Mouse (Mus musculus) lung, embryonic 16.5 days (tissue): ENCODE results near the gene Fam57b. TPM values are rescaled to one million over a fixed set of nuclear protein-coding genes. Genes with fewer than 3 reads are reported as not detected.

ENCODE experiments used
- ATAC-seq: fragments of 200-750 bp; cut with Nextera tagmentation; 2 replicates; pipeline ENCODE4 v1.8.0; 2017; ENCODE audit warnings: low read depth, mild to moderate bottlenecking, moderate library complexity
- H3K27ac ChIP-seq: fragments of 300-500 bp; sonication (generic); 2 replicates; pipeline ENCODE4 v1.5.1; 2014; ENCODE audit warnings: mild to moderate bottlenecking, control low read depth, low read length
- H3K27me3 ChIP-seq: fragments of 300-500 bp; sonication (generic); 2 replicates; pipeline ENCODE4 v1.6.1; 2014; ENCODE audit warnings: low read depth, low read length, mixed read lengths; ENCODE audit not compliant: control insufficient read depth, insufficient read depth
- H3K36me3 ChIP-seq: fragments of 300-500 bp; sonication (generic); 2 replicates; pipeline ENCODE4 v1.6.1; 2014; ENCODE audit warnings: low read length; ENCODE audit not compliant: control insufficient read depth, insufficient read depth
- H3K4me1 ChIP-seq: fragments of 300-500 bp; sonication (generic); replicated peaks from 2 replicates; pipeline ENCODE4 v1.6.1; 2014; ENCODE audit warnings: low read length, mixed read lengths; ENCODE audit not compliant: control insufficient read depth, insufficient read depth
- H3K4me2 ChIP-seq: fragments of 300-500 bp; sonication (generic); 2 replicates; pipeline ENCODE4 v1.6.1; 2014; ENCODE audit warnings: low read depth, low read length, control low read depth
- H3K4me3 ChIP-seq: fragments of 300-500 bp; sonication (generic); 2 replicates; pipeline ENCODE4 v1.5.1; 2014; ENCODE audit warnings: mild to moderate bottlenecking, low read length, control low read depth
- H3K9ac ChIP-seq: fragments of 300-500 bp; sonication (generic); 2 replicates; pipeline ENCODE4 v1.6.1; 2014; ENCODE audit warnings: low read length, control low read depth
- H3K9me3 ChIP-seq: fragments of 300-500 bp; sonication (generic); 2 replicates; pipeline ENCODE4 v1.6.1; 2016; ENCODE audit warnings: low read length; ENCODE audit not compliant: control insufficient read depth
- WGBS: fragments of 180-500 bp; shearing (Covaris S2); extraction: QIAGEN DNeasy Blood & Tissue Kit; methylation state at CpG from one replicate; pipeline ENCODE4 v1.1.7; 2014; 5-methylcytosine and 5-hydroxymethylcytosine counted together
- polyA plus RNA-seq: library from polyadenylated mRNA; unstranded; fragments of >200 nt; fragmentation: Nextera tagmentation; extraction: Ambion mirVana; gene quantifications from 2 replicates; pipeline ENCODE4 v1.2.1, GENCODE M21; 2015

Gene Fam57b
- polyA plus RNA-seq = 0.36 and 0.38 TPM in 2 replicates

GRCm38 (mm10) chr7:126797411-126798126 lies at the start of gene Fam57b:
Fam57b (plus strand) TSS chr7:126797668.
- no peak for ATAC-seq
- no peaks in the 10 kb centered on the region for H3K27me3 ChIP-seq
- no peaks in the 10 kb centered on the region for H3K9me3 ChIP-seq
- H3K4me1 ChIP-seq = peaks cover 30% of the 10 kb centered on the region
- H3K9ac ChIP-seq = peak within 1 kb of the TSS; percentile 86
- peak within 1 kb of the TSS; percentile 88 for H3K4me2 ChIP-seq
- peak within 1 kb of the TSS; percentile 74 for H3K4me3 ChIP-seq
- H3K36me3 ChIP-seq = peaks cover 24% of the 10 kb centered on the region
- peak within 1 kb of the TSS; percentile 87 for H3K27ac ChIP-seq
- WGBS = 20% methylated on average over 21 of the region's 21 CpGs

GRCm38 (mm10) chr7:126748824-126749223 lies 48.6 kb upstream of the Fam57b start:
- no peaks in the 10 kb centered on the region for H3K36me3 ChIP-seq
- no peaks in the 10 kb centered on the region; the same call in 1 of the 2 replicates for H3K4me1 ChIP-seq
- H3K9me3 ChIP-seq = no peaks in the 10 kb centered on the region
- 58% methylated on average over 7 of the region's 7 CpGs for WGBS
- no peak overlapping the region for H3K9ac ChIP-seq
- no peaks in the 10 kb centered on the region for H3K27me3 ChIP-seq
- H3K4me2 ChIP-seq = no peak overlapping the region
- no peak overlapping the region for H3K4me3 ChIP-seq
- ATAC-seq = no peak
- H3K27ac ChIP-seq = 0 out of 2 replicates have a peak overlapping the region, but pooled peaks have one; percentile 16

DNA sequence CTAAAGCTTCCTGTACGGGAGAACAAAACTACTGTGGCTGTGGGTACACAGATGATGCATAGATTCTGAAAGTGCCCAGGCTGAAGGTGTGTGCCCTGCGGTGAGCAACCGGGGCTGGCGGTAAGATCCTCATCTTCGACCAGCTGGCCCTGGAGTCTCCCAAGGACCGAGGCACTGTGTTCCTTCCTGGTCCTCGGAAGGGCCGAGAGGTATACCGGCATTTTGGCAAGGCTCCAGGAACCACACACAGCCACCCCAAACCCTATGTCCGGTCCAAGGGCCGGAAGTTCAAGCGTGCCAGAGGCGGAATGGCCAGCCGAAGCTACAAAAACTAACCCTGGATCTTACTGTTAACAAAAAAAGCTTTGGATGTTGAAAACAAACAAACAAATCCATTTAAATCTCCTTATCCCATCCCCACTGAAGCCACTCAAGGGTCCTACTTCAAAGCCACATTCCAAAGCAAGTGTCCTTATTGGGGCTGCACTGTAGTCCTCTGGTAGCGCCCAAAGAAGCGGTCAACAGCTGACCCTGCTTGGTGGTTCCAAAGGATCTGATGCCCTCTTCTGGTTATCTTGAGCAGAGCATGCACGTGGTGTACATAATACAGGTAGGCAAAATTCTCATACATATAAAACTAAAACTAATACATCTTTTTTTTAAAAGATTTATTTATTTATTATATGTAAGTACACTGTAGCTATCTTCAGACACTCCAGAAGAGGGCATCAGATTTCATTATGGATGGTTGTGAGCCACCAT lies 47.7 kb upstream of the Fam57b start:
- H3K4me1 ChIP-seq = no peaks in the 10 kb centered on the region; the same call in 1 of the 2 replicates
- H3K27me3 ChIP-seq = no peaks in the 10 kb centered on the region
- no peak overlapping the region for H3K4me3 ChIP-seq
- no peak overlapping the region for H3K27ac ChIP-seq
- H3K9me3 ChIP-seq = no peaks in the 10 kb centered on the region
- no peak overlapping the region for H3K4me2 ChIP-seq
- H3K9ac ChIP-seq = no peak overlapping the region
- 83% methylated on average over 17 of the region's 17 CpGs for WGBS
- no peak for ATAC-seq
- no peaks in the 10 kb centered on the region for H3K36me3 ChIP-seq

DNA sequence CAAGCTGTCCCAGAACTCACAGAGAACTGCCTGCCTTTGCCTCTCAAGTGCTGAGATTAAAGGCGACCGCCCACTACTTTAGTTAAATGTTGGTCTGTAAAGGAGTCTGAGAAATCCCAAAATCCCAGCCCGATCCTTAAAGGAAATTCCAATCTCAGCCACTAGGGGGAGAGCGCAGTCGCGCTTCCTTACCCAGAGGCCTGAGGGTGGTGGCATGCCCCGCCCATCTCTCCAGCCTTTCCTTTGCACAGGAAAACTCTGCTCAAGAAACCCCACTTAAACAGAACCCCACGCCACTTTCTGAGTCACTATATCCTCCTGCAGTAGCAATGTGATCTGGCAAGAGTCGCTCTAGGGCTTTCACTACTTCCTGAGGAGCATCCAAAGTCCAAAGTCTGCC lies 42.6 kb upstream of the Fam57b start:
- peaks cover 3% of the 10 kb centered on the region; the same call in 1 of the 2 replicates for H3K4me1 ChIP-seq
- no peaks in the 10 kb centered on the region for H3K36me3 ChIP-seq
- peak overlapping the region; percentile 13 for H3K4me2 ChIP-seq
- H3K9ac ChIP-seq = peak overlapping the region; percentile 64
- WGBS = under 1% methylated on average over 9 of the region's 9 CpGs
- no peak overlapping the region for H3K4me3 ChIP-seq
- no peaks in the 10 kb centered on the region for H3K27me3 ChIP-seq
- peak overlapping the region; percentile 53 for H3K27ac ChIP-seq
- peak; percentile 73 for ATAC-seq
- H3K9me3 ChIP-seq = no peaks in the 10 kb centered on the region

GRCm38 (mm10) chr7:126758539-126758938 lies 38.9 kb upstream of the Fam57b start:
- ATAC-seq = no peak
- Histone ChIP-seq H3K36me3 (peaks cover 3% of the 10 kb centered on the region; the same call in 1 of the 2 replicates), H3K4me1 (peaks cover 28% of the 10 kb centered on the region), H3K27ac (no peak overlapping the region), H3K4me3 (no peak overlapping the region), H3K9ac (no peak overlapping the region), H3K27me3 (no peaks in the 10 kb centered on the region), H3K9me3 (no peaks in the 10 kb centered on the region), H3K4me2 (no peak overlapping the region)
- 66% methylated on average over 7 of the region's 7 CpGs for WGBS

- Histone ChIP-seq H3K9me3 (no peaks in the 10 kb centered on the region), H3K4me1 (peaks cover 28% of the 10 kb centered on the region), H3K4me2 (peak within 1 kb of the TSS; percentile 80), H3K4me3 (peak within 1 kb of the TSS; percentile 86), H3K9ac (peak within 1 kb of the TSS; percentile 93), H3K36me3 (peaks cover 8% of the 10 kb centered on the region), H3K27me3 (no peaks in the 10 kb centered on the region), H3K27ac (peak within 1 kb of the TSS; percentile 98)
- peak; percentile 62 for ATAC-seq
- 1% methylated on average over 35 of the region's 38 CpGs for WGBS
Observed at GRCm38 (mm10) chr7:126759050-126759671, 38.3 kb upstream of the Fam57b start, which contains the start of gene Mapk3. Mapk3 (plus strand) TSS chr7:126759601.

DNA sequence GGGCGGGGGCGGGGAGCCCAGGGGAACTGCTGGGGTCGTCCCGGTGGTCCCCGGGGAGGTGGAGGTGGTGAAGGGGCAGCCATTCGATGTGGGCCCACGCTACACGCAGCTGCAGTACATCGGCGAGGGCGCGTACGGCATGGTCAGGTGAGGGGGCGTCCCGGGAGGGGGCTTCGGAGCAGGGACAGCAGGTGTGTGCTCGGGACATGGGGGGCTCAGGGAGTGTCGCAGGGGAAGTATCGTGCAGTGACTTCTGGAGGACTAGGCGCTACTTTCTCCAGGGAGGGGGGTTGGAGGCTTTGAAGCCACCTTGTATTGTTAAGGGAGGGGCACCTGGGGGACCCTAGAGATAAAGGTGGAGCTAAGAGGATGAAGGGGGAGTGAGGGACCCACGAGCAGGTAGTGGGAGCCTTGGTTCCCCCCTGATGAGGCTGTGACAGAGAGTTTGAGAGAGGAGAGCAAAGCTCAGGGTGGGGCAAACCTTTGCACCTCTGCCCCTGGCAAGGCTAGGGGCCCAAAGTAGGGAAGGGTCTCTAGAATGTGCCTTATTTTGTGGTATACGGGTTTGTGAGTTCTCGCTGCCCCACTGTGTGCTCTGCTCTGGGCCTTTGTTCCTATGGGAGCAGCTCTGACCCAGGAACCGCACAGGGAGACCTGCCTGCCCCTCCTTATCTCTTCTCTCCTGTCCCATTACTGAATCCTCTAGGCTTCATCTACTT lies 37.6 kb upstream of the Fam57b start:
- Histone ChIP-seq H3K27ac (peak overlapping the region; percentile 98), H3K4me1 (peaks cover 28% of the 10 kb centered on the region), H3K9me3 (no peaks in the 10 kb centered on the region), H3K27me3 (no peaks in the 10 kb centered on the region), H3K4me2 (peak overlapping the region; percentile 80), H3K9ac (peak overlapping the region; percentile 93), H3K4me3 (peak overlapping the region; percentile 86), H3K36me3 (peaks cover 15% of the 10 kb centered on the region)
- under 1% methylated on average over 22 of the region's 24 CpGs for WGBS
- ATAC-seq = peak; percentile 15

DNA sequence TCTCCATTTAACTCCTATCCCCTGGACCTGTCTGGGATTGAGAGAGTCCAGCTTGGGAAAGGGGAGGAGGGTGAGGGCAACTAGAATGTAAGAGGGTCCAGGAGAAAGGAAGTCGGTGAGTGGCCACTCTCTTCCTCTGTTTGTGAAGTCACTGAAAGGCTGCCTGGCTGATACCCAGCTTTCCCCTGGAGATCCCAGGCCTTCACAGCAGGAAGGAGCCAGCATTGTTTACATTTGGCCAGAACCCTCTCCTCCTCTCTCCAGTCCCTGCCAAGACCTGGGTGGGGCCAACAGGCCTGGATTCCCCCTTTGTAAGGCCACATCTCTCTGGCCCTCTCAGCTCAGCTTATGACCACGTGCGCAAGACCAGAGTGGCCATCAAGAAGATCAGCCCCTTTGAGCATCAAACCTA lies 37.1 kb upstream of the Fam57b start:
- peak; percentile 93 for ATAC-seq
- peaks cover 20% of the 10 kb centered on the region for H3K36me3 ChIP-seq
- no peaks in the 10 kb centered on the region for H3K9me3 ChIP-seq
- peak overlapping the region; percentile 98 for H3K27ac ChIP-seq
- H3K27me3 ChIP-seq = no peaks in the 10 kb centered on the region
- H3K4me3 ChIP-seq = peak overlapping the region; percentile 86
- H3K4me1 ChIP-seq = peaks cover 24% of the 10 kb centered on the region
- peak overlapping the region; percentile 93 for H3K9ac ChIP-seq
- H3K4me2 ChIP-seq = peak overlapping the region; percentile 80
- WGBS = 5% methylated on average over 3 of the region's 3 CpGs
